Mouse (Mus musculus) layer of hippocampus, adult 8-10 months (tissue): ENCODE data around the gene Mgat1. TPM values are rescaled to one million over a fixed set of nuclear protein-coding genes. Genes with fewer than 3 reads are reported as not detected.

ENCODE experiments used
- DNase-seq, 2 experiments: peaks; one replicate each; pipeline ENCODE4 v3.0.0; 2022; ENCODE audit warnings: low spot score in 2 of 2
- total RNA-seq, 4 experiments: library from RNA; stranded (reverse); gene quantifications; 2 replicates each; pipeline ENCODE4 v1.2.4; 2022

The Mgat1 gene
- total RNA-seq, 4 experiments from 2014 or later = 56.4 to 63.2 (median 59.5) TPM

- no peak for DNase-seq
These were observed 3.1 kb upstream of the Mgat1 start for GRCm38 (mm10) chr11:49240874-49241273.

GRCm38 (mm10) chr11:49241471-49241870 is 2.5 kb upstream of the Mgat1 start:
- DNase-seq = no peak

- no peak for DNase-seq
These were observed 906 bp upstream of the Mgat1 start for GRCm38 (mm10) chr11:49242944-49243626.

- no peak for DNase-seq
These were observed 572 bp downstream of the Mgat1 start for GRCm38 (mm10) chr11:49244595-49244930.

- DNase-seq = no peak
These were observed 1.2 kb downstream of the Mgat1 start for GRCm38 (mm10) chr11:49245176-49245575.

- no peak for DNase-seq
These were observed 1.8 kb downstream of the Mgat1 start for GRCm38 (mm10) chr11:49245634-49246415.

- no peak for DNase-seq
These were observed 2.5 kb downstream of the Mgat1 start for GRCm38 (mm10) chr11:49246523-49246922.

GRCm38 (mm10) chr11:49247255-49247654 is 3.3 kb downstream of the Mgat1 start:
- no peak for DNase-seq

- DNase-seq = no peak
These were observed 4.4 kb downstream of the Mgat1 start for GRCm38 (mm10) chr11:49248226-49248973.

- no peak for DNase-seq
These were observed 5.1 kb downstream of the Mgat1 start for GRCm38 (mm10) chr11:49248974-49249700.

GRCm38 (mm10) chr11:49249811-49250421 is 5.9 kb downstream of the Mgat1 start:
- no peak for DNase-seq

GRCm38 (mm10) chr11:49250422-49251379 is 6.7 kb downstream of the Mgat1 start:
- DNase-seq = peak in 1 of 2 experiments; percentile 48

- no peak for DNase-seq
These were observed 7.4 kb downstream of the Mgat1 start for GRCm38 (mm10) chr11:49251380-49251761.

GRCm38 (mm10) chr11:49252048-49252447 is 8.1 kb downstream of the Mgat1 start:
- DNase-seq = no peak

- DNase-seq = no peak
These were observed 9.0 kb downstream of the Mgat1 start for GRCm38 (mm10) chr11:49253035-49253434.

- DNase-seq = no peak
These were observed 15.3 kb downstream of the Mgat1 start for GRCm38 (mm10) chr11:49259296-49259695.

- DNase-seq = no peak
These were observed 15.8 kb downstream of the Mgat1 start for GRCm38 (mm10) chr11:49259829-49260228.

- DNase-seq = no peak
These were observed 16.8 kb downstream of the Mgat1 start for GRCm38 (mm10) chr11:49260598-49261312.

GRCm38 (mm10) chr11:49261313-49261855 is 17.4 kb downstream of the Mgat1 start:
- DNase-seq = no peak
